Mouse (Mus musculus) right cerebral cortex, postnatal 36 days (tissue): ENCODE measurements around the gene Atp6v0e2.
"Not testable (repeated sequence)": the region's sequence is repeated elsewhere in the genome, so short reads cannot be mapped to it uniquely, and the experiment has no call there.

Source experiments
- DNase-seq, 2 experiments: peaks; one replicate each; pipeline ENCODE4 v3.0.0; 2022; ENCODE audit warnings: low spot score in 2 of 2, mixed read lengths in 1 of 2

The Atp6v0e2 gene

GRCm38 (mm10) chr6:48537105-48537954 is at the start of gene Atp6v0e2:
Gene Atp6v0e2, plus strand, starts transcription at chr6:48537615.
- peak; percentile 87 to 88 for DNase-seq

GRCm38 (mm10) chr6:48487747-48488725 is 49.4 kb upstream of the Atp6v0e2 start:
- no peak for DNase-seq

GRCm38 (mm10) chr6:48489741-48490140 is 47.7 kb upstream of the Atp6v0e2 start:
- no peak for DNase-seq

GRCm38 (mm10) chr6:48491361-48491760 is 46.1 kb upstream of the Atp6v0e2 start:
- DNase-seq = no peak

GRCm38 (mm10) chr6:48493136-48493730 is 44.2 kb upstream of the Atp6v0e2 start:
- no peak for DNase-seq

GRCm38 (mm10) chr6:48497521-48497920 is 39.9 kb upstream of the Atp6v0e2 start:
- no peak for DNase-seq

- DNase-seq = no peak
Measured at GRCm38 (mm10) chr6:48503847-48504240, 33.6 kb upstream of the Atp6v0e2 start.

- DNase-seq = peak; percentile 67 to 81
Measured at GRCm38 (mm10) chr6:48504241-48504854, 33.1 kb upstream of the Atp6v0e2 start.

GRCm38 (mm10) chr6:48508087-48508486 is 29.3 kb upstream of the Atp6v0e2 start:
- DNase-seq = no peak

- DNase-seq = no peak
Measured at GRCm38 (mm10) chr6:48510426-48510825, 27.0 kb upstream of the Atp6v0e2 start.

GRCm38 (mm10) chr6:48511861-48512260 is 25.6 kb upstream of the Atp6v0e2 start:
- no peak for DNase-seq

- not testable (repeated sequence) for DNase-seq
Measured at GRCm38 (mm10) chr6:48524882-48525281, 12.5 kb upstream of the Atp6v0e2 start.

- no peak for DNase-seq
Measured at GRCm38 (mm10) chr6:48527901-48528300, 9.5 kb upstream of the Atp6v0e2 start.

GRCm38 (mm10) chr6:48529261-48529660 is 8.2 kb upstream of the Atp6v0e2 start:
- DNase-seq = no peak

- DNase-seq = no peak
Measured at GRCm38 (mm10) chr6:48529871-48530440, 7.5 kb upstream of the Atp6v0e2 start.

- DNase-seq = no peak
Measured at GRCm38 (mm10) chr6:48530862-48531261, 6.6 kb upstream of the Atp6v0e2 start.

GRCm38 (mm10) chr6:48533475-48533874 is 3.9 kb upstream of the Atp6v0e2 start:
- no peak for DNase-seq

- DNase-seq = no peak
Measured at GRCm38 (mm10) chr6:48534913-48535312, 2.5 kb upstream of the Atp6v0e2 start.

GRCm38 (mm10) chr6:48536091-48536490 is 1.3 kb upstream of the Atp6v0e2 start:
- DNase-seq = no peak

GRCm38 (mm10) chr6:48538841-48539737 is 1.7 kb downstream of the Atp6v0e2 start:
- peak; percentile 66 to 78 for DNase-seq
